ENCODE assay signal across 33 mouse cellular contexts in the genomic region with DNA sequence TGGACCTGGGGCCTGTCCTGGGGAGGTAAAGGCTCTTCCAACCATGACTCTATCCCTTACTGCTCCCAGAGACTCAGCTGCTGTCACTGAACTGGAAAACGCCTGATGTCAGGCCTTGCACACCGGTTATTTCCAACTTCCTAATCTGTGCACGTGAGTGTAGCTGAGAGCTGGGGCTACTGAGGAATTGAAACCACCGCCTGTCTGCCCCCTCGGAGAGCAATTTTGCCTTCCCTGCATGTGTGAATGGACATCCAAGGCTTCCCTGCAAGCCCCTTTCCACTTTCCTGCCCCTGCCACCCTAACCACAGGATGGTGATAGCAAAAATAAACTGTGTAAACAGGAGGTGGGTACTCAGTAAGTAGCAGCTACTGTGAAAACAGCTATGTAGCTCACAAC. TPM values are rescaled to one million over a fixed set of nuclear protein-coding genes. Genes with fewer than 3 reads are reported as not detected.
DNase-seq lines count a peak whose midpoint lies in the region; ATAC-seq lines count a peak whose summit lies in the region.
"Had no signal": no experiment of that assay in that cellular context is flagged by ENCODE, and none has a peak within 500 bp of the region (broad histone marks: within the 10 kb centered on the region; RNA-seq: fewer than 3 reads in every experiment).

No protein-coding gene starts in this region.

- H3K9me3 ChIP-seq in hindbrain, embryonic 16.5 days (ENCODE audit: control insufficient read depth, low read length) = no peaks in the 10 kb centered on the region
- H3K9me3 ChIP-seq: heart, embryonic 12.5 days; hindbrain, embryonic 10.5 days; hindbrain, embryonic 15.5 days; kidney, embryonic 15.5 days; liver, embryonic 12.5 days had no signal

- WGBS in macrophage (ENCODE audit: missing documents) = 7% methylated on average over 5 of the region's 5 CpGs
- WGBS in hindbrain, embryonic 16.5 days = 49% methylated on average over 5 of the region's 5 CpGs

- no peaks in the 10 kb centered on the region for H3K79me2 ChIP-seq in macrophage (ENCODE audit: inconsistent target)

- H3K27me3 ChIP-seq in splenic B cell, adult 2 months (ENCODE audit: control insufficient read depth, insufficient read depth, low read length, poor library complexity, severe bottlenecking) = no peaks in the 10 kb centered on the region
- H3K27me3 ChIP-seq in hindbrain, embryonic 16.5 days (replicated peaks; ENCODE audit: control insufficient read depth, insufficient read depth, low read length) = no peaks in the 10 kb centered on the region
- H3K27me3 ChIP-seq: hindbrain, embryonic 15.5 days had no signal

- no peak for ATAC-seq in hindbrain, embryonic 16.5 days
- ATAC-seq: CD4-positive, CD25-positive, alpha-beta regulatory T cell, adult 4 months; forebrain, embryonic 16.5 days; liver, embryonic 12.5 days; liver, postnatal 0 days had no signal

- DNase-seq in heart, adult 11 months = peak; percentile 94
- no peak for DNase-seq in heart, postnatal 4 days
- DNase-seq in spleen, postnatal 36 days (ENCODE audit: low spot score in 2 of 2) = peak; percentile 44 to 51
- no peak for DNase-seq in spleen, postnatal 14 days (ENCODE audit: low spot score in 2 of 2)
- DNase-seq in splenic B cell, adult 2 months (ENCODE audit: low read depth, low spot score) = peak; percentile 56
- no peak for DNase-seq in gastrocnemius, postnatal 36 days
- DNase-seq: adrenal gland, adult 8-10 months; cerebellum, adult 11 months; cerebellum, adult 9-10 months; cerebellum, postnatal 36 days; kidney, adult 18-20 months; kidney, postnatal 25 days; liver, postnatal 0 days; lung, postnatal 10 days; midbrain, embryonic 14.5 days; right cerebral cortex, postnatal 25 days; thymus, postnatal 25 days had no signal

- no peak overlapping the region for H3K4me2 ChIP-seq in hindbrain, embryonic 16.5 days (ENCODE audit: low read length)
- H3K4me2 ChIP-seq: heart, embryonic 12.5 days; kidney, embryonic 15.5 days; liver, embryonic 12.5 days had no signal

- peaks cover 4% of the 10 kb centered on the region for H3K4me1 ChIP-seq in hindbrain, embryonic 16.5 days (ENCODE audit: control insufficient read depth, insufficient read depth, low read depth, low read length)
- H3K4me1 ChIP-seq: heart, embryonic 12.5 days; liver, embryonic 12.5 days had no signal

- no peak overlapping the region for H3K4me3 ChIP-seq in macrophage (ENCODE audit: inconsistent target)
- no peak overlapping the region for H3K4me3 ChIP-seq in hindbrain, embryonic 16.5 days (ENCODE audit: low read length)
- H3K4me3 ChIP-seq: erythroblast, embryonic 14.5 days; heart, embryonic 12.5 days; hindbrain, embryonic 10.5 days; hindbrain, embryonic 15.5 days; kidney, embryonic 15.5 days; layer of hippocampus, adult 2 months; left cerebral cortex, adult 2 months; liver, embryonic 12.5 days had no signal

- no peak overlapping the region for H3K9ac ChIP-seq in hindbrain, embryonic 16.5 days (ENCODE audit: low read depth, low read length)
- H3K9ac ChIP-seq: heart, embryonic 12.5 days; hindbrain, embryonic 15.5 days; kidney, embryonic 15.5 days; liver, embryonic 12.5 days; liver, postnatal 0 days had no signal

- H3K36me3 ChIP-seq in macrophage (ENCODE audit: inconsistent target) = no peaks in the 10 kb centered on the region
- H3K36me3 ChIP-seq in splenic B cell, adult 2 months (ENCODE audit: control insufficient read depth, insufficient read depth, low read length, poor library complexity, severe bottlenecking) = no peaks in the 10 kb centered on the region
- no peaks in the 10 kb centered on the region for H3K36me3 ChIP-seq in hindbrain, embryonic 16.5 days (ENCODE audit: control insufficient read depth, insufficient read depth, low read length)
- H3K36me3 ChIP-seq: heart, embryonic 12.5 days; hindbrain, embryonic 10.5 days; hindbrain, embryonic 15.5 days; kidney, embryonic 15.5 days; liver, embryonic 12.5 days had no signal

- H3K27ac ChIP-seq in macrophage = peak overlapping the region; percentile 19; the same call in 1 of the 2 replicates
- H3K27ac ChIP-seq in hindbrain, embryonic 16.5 days (ENCODE audit: low read depth, low read length) = no peak overlapping the region
- H3K27ac ChIP-seq: hindbrain, embryonic 10.5 days; hindbrain, embryonic 15.5 days; kidney, embryonic 15.5 days; layer of hippocampus, adult 2 months; left cerebral cortex, adult 2 months; liver, embryonic 12.5 days had no signal

- intact Hi-C loops in gastrocnemius, postnatal 36 days (cut with DNase I) = loop anchor here (10.0 kb wide), 1 partner anchor 339 kb away; no protein-coding TSS in a partner anchor

RNA-seq across cellular contexts. Expression of a gene that starts 5.4 kb away (rescaled TPM):
- under 1 TPM in 1 of 2 experiments, not detected in 1; 0.11 TPM for total RNA-seq in heart, postnatal 4 days (2021)
- total RNA-seq in macrophage (2018; cell fraction: chromatin; rRNA removed) = not detected
- not detected for total RNA-seq in macrophage (2018; cell fraction: cytosol; rRNA removed)
- total RNA-seq in macrophage (2018; cell fraction: nucleus; rRNA removed) = not detected
- not detected in 3 replicates for polyA plus RNA-seq in macrophage (2018)
- under 1 TPM in 1 of 2 experiments, not detected in 1; 0.10 TPM for total RNA-seq in gastrocnemius, postnatal 36 days (2021)
- polyA plus RNA-seq in hindbrain, embryonic 16.5 days (2015; fragmentation: Nextera tagmentation; extraction: Ambion mirVana) = 17.6 and 17.8 TPM in 2 replicates
- total RNA-seq: heart, adult 18-20 months; megakaryocyte-erythroid progenitor cell, adult 5-6 weeks; neutrophil, adult 5-6 weeks had no signal
- polyA plus RNA-seq: CD4-positive, CD25-positive, alpha-beta regulatory T cell, adult 4 months; erythroblast, embryonic 14.5 days; heart, postnatal 0 days; liver, postnatal 0 days had no signal

Comparison
In these comparisons a context has a peak if more than half of its experiments do, and no peak if none do; other contexts are left out.
1. DNase-seq: peak in heart, adult 11 months (single experiment), spleen, postnatal 36 days (2 of 2) and splenic B cell, adult 2 months (single experiment); none in heart, postnatal 4 days (single experiment), spleen, postnatal 14 days (0 of 2) and gastrocnemius, postnatal 36 days (0 of 2).